Mouse (Mus musculus) liver (tissue): ENCODE measurements around the gene Smtnl2.

Experiments used
- DNase-seq: peaks from one replicate; pipeline ENCODE4 v3.0.0-alpha.2; 2020; ENCODE audit warnings: mixed read lengths

Smtnl2 gene

DNA sequence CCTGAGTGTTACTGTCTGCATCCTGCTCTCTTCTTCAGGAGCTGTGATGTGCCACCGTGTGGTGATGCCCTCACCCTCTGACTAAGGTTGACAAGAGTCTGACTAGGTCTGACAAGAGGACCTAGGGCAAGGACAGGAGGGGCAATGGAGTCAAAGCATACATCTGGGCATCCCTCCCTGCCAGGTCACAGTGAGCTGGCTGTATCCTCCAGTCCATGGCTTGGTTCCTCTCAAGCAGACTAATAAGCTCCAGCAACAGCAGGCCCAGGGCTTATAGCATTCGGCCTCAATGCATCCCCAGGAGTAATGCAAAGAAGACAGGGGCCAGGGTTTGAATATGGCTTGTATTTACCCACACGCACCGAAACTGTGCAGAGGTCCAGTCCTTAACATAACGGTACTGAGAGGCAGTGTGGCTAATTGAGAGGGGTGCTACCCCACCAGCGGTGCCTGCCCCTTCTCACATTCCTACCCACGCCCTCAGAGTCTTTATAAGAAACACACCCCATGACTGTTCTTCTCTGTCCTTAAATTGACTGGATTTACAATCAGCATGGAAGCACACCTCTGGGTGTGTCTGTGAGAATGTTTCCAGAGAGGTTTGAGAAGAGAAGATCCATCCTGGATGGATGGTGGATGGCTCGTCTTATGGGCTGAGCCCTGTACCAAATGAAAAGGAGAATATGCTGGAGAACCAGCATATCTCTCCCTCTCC, 13.5 kb downstream of the Smtnl2 start:
- DNase-seq, result no peak

DNA sequence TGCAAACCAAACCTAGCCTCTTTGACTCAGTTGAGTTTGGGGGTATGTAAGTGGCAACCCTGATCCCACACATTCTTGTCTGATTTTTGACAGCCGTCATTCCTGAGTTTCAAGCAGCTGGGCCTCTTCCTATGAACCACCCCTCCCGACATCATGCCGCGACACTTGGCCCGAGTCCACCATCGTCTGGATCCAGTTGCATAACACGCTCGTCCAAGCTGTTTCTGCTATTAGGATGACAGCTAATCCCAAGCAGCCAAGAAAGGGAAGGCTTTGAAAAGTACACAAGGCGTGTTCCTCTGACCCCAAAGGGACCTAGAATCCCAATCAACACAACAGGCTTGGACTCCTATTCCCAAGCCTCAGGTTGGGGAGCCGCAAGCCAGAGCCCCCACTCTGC, 14.4 kb downstream of the Smtnl2 start:
- DNase-seq, result no peak

DNA sequence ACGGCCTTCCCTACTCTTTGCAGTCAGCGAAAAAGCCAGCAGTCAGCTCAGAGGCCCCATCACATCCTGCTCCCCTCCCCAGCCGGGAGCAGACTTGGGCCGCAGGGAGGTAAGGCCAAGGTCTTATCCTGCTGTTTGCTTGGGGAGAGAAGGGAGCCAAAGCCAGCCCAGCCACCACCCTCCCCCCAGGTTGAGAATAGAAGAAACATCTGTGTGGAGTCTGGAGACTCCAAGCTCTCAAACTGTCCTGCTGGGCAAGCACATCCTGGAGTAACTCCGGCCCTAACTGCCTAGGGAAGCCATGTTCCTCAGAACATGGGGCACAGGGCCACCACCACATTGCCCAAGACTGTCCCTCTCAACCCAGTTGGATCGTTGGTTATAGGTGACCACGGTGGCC, 14.9 kb downstream of the Smtnl2 start:
- no peak for DNase-seq

DNA sequence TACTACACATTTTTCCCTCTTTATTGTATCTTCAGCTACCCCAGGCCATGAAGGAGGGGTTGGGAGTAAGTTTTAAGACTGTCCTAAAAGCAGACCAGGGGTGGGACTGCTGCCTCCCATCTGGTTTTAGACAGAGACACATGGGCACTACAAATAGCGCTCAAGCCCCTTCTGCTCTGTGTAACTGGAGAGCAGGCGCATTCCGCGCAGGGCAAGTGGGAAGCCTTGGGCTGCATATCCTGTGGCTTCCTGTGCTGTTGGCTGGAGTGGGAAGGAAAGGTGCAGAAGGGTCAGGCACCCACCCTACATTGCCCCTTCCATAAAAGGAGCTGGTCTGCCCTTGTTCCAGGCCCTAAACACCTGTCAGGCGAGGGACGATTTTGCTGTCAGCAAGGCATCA, 15.9 kb downstream of the Smtnl2 start:
- DNase-seq, result no peak

DNA sequence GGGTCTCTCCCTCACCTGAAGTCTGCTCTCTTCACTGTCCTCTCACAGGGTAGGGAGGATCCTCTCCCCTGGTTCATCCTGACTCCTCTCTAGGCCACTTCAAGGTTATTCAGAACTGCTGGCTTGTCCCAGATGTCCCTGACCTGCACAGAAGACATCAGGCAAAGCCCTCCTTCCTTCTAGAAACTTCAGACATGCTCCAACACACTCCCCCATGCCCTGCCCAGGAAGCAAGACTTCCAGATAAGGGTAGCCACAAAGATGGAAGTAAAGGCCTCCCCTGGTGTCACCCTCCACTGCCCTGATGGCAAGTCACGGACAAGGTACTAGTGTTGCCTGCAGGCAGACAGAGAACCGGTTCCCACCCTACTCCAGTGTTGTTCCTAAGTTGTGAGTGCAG, 16.8 kb downstream of the Smtnl2 start:
- no peak for DNase-seq

DNA sequence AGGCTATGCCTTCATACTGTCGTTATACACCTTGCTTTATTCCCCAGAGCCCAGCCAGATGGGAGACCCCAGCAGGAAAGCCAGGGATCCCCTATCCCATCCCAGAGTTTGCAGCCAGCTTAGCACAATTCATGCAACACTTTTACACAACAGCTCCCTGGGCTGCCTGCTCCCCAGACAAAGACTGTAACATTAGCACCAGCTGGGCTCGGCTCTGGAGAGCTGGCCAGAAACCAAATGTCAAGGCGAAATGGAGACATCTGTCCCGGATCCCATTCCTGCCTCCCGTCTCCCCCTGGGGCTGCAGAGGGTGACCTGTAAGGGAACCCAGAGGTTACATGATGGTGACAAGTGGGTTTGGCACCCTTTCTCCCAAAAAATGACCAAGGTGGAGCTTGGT, 17.8 kb downstream of the Smtnl2 start:
- no peak for DNase-seq

DNA sequence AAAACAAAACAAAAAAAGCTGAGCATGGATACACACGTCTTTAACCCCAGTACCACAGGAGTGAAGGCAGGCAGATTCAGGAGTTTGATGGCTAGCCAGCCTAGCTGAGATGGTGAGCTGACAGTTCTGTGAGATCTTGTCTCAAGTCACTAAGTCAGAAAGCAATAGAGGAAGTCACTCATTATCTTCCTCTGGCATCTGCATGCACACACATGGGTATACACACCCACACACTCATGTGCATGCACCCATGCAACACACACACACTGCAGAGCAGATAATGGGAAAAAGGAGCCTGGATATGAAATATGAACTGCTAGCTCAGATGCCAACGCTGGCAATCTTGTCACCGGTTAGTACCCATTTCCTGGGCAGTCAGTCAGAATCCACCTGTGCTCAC, 18.3 kb downstream of the Smtnl2 start:
- no peak for DNase-seq

DNA sequence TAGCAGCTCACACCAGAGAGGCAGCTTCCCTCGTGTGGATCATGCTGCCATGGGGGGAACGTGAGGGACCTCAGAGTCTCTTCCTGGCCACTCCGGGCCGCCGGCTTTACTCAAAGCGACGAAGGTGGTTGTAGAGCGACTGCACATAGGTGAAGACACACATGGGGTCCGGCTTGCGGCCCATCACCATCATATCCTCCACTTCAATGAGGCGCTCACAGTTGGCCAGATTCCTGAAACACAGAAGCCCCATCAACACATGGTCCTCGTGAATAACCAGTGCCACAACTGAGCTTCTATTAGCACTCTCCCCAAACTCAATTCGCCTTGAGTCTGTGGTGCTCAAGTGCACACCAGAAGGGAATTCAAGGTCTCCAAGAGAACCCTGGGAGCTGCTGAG, 20.3 kb downstream of the Smtnl2 start:
- no peak for DNase-seq

DNA sequence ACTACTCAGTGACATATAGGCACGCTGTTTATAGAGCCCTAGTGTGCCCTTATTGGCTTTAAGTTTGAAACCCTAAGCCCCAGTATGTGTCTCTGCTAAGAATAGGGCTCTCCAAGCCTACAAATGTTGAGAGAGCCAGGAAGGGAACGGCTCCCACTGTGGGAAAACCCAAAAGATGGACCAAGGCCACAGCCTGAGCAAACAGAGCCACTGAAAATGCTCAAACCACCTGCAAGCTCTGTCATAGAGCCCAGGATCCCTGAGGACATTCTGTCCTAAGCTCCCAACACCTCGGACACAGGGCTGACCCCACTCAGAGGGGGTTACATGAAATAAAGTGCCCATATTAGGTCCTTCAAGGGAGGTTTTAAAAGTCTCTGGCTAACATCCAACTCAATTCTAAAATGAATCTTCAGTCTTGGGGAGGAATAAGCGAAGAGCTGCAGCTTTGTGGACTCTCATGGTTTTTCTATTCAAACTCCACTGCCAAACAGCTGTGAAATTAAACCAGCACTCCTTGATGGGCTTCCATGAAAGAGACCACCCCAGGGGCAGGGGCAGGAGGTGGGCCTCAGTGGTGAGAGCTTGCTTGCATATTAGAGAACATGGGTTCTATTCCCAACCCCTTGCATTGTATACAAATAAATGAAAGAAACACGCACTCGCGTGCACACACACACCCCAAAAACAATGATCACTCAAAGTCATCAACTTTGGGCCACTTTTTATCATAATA, 21.9 kb downstream of the Smtnl2 start:
- DNase-seq, result no peak

DNA sequence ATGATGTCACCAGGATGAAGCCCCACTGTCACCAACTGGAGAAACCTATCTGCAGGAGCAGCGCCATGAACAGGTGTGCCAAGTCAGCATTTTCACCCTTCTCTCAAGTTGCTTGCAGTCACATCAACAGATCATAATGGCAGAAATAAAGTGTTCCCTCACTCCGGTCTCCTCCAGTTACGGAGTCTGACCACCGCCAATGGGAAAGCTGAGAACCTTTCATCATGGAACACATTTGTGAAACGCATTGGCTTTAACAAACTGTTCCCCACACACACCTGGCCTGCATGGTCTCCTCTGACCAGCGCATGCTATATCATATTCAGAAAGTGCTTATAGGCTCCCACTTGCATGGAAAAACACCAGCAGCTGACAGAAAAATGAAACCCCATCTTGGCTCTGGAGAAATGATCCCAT, 23.4 kb downstream of the Smtnl2 start:
- no peak for DNase-seq

DNA sequence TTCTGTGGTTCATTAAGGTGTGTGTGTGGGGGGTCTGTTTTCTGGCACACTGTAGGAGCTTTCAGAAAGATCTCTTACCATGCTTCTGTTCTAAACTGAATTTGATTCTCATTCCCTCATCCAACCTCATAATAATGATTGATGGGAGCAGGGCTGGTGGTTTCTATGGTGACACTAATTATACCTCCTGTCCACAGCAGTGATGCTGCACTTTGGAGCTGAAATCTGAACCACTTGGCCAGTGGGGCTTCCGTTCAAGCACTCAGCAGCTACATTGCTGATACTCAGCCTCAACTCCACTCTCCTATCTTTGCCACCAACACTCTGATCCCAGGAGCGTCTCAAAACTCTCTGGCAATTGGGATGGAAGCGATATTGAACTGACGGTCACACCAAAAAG, 32.2 kb downstream of the Smtnl2 start:
- no peak for DNase-seq

DNA sequence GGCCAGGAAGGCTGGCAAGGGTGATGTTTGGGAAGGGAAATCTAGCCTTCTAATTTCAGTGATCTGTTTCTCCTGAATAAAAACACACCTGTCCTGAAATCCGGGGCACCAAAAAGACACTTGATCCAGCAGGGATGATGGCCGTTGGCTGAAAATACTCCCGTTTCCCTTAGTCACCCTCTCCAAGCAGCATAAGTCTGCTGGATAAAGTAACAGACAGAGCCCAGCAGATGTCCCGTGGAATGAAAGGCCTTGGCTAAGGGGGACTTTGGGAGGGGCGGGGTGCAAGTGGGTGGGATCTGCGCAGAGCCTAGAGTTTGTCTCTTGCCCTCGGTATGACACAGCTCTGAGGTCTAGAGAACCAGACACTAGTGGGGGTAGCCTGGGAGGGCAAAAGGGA, 33.3 kb downstream of the Smtnl2 start:
- DNase-seq, result no peak

DNA sequence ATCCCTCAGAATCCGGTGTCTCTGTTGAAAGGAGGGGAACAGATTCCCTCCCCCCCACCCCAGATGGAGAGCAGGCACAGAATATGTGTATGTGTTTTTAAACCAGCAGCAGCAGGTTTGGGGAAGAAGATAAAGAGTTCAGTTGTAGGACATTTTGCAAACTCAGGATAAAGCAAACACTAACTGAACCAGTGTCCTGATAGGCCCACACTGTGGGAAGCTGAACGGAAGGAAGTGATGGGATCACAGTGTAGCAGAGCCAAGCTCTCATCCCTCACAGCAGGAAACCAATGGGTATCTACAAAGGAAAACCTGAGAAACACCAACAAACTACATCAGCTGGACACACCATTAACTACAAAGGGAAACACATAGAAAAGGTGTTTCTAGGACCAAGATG, 35.0 kb downstream of the Smtnl2 start:
- DNase-seq, result no peak

DNA sequence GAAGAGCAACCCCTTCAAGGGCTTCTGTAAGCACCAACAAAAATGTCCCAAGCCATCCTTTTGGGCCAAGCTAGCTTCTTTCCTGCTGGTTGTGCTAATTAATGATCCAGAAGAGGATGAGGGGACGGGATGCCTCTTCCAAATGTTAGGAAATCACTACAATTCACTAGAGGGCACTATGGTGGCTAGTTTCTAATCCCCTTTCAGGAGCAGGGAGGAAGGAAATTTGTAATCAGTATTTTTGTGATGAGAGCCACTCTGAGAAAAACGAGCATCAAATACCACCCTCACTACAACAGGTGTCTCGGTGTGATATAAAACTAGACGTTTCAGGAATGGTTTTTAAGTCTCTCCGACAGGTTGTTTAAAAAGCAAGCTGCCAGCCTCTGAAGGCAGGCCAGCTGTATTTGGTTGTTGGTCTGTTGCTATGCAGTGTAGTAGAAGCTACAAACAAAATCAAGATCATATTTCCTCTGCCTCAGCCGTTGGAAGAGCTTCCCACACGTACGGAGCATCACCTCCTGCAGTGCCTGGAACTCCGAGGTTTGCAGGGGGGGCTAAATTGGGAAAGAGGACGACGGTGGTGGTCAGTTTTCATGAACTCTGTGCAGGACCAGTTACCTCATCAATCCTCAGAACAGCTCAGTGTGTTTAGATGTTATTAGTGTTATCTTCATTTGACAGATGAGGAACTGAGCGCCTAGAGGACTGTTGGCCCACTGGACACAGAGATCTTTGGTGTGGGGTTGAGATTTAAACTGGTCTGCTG, 41.4 kb downstream of the Smtnl2 start:
- no peak for DNase-seq

DNA sequence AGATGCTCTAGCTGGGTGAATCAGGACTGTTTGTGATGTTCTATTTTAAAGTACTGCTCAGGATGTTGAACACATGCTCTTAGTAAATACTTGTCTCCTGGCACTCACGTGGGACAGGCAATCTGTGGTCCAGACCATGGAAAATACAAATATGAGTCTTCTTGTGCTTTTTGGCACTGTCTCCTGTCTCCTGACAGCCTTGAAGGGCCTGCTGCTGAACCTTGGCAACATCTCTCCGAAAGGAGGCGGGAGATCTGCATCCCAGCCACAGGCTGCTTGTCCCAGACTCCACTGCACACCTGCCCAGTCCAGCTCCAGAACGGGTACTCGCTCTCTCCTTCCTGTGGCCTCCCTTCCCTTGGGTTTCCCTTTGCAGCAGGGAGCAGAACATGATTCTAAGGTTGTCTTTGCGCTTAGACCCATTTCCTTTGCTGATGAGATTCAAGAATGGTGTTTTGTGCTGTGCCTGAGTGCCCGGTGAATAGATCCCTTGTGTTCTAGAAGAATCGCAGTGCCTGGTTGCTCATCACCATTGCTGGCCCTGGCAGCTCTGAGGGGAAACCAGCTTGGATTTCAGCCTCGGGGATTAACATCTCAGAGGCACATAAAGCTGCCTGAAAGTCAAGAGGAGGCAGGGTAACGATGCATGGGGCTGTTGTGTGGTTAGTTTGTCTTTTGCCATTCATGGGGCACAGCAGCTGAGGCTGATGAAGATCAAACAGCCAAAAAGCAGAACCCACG, 43.4 kb downstream of the Smtnl2 start:
- no peak for DNase-seq

DNA sequence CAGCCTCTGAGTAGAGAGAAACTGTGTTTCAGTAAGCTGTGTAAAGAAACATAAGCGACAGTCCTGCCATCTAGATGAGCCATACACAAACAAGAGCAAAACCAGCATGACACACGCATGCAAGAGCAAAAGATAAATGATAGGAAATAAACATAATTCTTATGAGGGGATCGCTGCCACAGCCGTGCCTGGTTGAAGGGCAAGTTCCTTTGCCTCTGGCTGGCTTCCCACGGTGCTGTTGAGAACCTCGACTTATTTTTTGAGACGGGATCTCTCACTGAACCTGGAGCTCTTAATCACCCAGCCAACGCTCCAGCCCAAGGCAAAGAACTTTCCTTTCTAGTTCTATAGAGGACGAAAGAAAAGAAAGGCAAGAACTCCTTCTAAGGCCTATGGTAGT, 45.4 kb downstream of the Smtnl2 start:
- DNase-seq, result no peak

DNA sequence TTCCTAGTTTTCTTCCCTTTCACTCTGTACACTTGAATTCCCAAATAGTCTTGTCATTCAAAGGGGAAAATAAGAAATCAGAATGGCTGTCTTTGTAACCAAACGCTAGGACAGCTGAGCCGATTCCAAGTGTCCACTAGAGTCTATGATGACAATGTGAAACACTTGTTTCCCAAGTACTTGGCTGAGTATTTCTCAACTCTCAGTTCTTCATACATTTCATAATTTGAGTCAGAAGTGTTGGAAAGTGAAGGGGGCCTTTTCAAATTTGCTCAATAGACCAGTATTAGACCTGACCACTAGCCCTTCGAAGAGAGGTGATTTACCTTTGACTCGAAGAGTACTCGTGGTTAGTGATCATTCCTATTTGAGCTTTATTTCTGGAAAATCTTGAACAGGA, 47.0 kb downstream of the Smtnl2 start:
- DNase-seq, result no peak

DNA sequence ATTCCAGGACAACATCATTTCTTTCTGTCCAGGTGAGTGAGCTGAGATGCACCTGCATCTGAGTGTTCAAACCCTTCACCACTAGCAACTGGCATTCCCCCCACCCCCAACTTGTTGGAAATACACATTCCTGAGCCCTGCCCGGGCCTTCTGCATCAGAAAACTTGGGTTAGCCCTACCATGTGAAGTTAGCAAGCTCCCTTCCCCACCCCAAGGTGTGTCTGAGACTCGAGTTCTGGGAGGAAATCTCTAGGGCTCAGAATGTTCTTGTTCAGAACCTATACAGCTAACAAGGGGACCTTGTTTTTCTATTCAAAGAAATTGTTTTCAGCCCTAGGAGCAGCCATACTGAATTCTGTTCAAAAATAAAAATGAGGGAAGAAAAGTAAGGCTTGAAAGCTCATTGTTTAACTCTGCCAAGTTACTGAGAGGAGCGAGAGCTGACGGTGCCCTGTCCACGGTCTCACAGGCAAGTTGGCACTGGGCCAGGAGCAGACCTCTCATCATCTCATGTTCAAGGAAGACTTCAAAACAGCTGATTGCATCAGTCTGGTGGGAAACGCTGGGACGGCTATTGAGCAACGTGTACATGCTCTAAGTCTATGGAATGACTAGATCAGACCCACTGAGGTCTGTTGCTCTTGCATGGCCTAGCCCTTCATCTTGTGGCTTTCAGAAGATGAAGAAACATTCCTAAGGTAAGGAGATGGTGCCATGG, 47.8 kb downstream of the Smtnl2 start:
- peak; percentile 14 for DNase-seq

DNA sequence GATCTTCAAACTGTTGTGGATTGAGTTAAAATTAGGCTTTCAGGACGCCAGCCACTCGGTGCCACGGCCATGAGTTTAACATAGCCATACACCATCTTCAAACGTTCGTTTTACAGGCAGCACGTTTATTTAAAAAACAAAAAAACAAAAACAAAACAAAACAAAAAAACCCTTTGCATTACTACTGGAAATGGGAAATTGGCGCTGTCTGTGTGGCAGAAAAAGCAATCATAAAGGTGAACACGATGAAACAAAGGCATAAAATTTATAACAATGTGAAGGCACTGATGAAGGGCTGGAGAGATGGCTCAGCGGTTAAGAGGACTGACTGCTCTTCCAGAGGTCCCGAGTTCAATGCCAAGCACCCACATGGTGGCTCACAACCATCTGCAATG, 49.2 kb downstream of the Smtnl2 start, which contains the start of gene Tekt1:
Gene Tekt1, minus strand, starts transcription at position 96 of the 395 bp plus-strand sequence.
- no peak for DNase-seq

DNA sequence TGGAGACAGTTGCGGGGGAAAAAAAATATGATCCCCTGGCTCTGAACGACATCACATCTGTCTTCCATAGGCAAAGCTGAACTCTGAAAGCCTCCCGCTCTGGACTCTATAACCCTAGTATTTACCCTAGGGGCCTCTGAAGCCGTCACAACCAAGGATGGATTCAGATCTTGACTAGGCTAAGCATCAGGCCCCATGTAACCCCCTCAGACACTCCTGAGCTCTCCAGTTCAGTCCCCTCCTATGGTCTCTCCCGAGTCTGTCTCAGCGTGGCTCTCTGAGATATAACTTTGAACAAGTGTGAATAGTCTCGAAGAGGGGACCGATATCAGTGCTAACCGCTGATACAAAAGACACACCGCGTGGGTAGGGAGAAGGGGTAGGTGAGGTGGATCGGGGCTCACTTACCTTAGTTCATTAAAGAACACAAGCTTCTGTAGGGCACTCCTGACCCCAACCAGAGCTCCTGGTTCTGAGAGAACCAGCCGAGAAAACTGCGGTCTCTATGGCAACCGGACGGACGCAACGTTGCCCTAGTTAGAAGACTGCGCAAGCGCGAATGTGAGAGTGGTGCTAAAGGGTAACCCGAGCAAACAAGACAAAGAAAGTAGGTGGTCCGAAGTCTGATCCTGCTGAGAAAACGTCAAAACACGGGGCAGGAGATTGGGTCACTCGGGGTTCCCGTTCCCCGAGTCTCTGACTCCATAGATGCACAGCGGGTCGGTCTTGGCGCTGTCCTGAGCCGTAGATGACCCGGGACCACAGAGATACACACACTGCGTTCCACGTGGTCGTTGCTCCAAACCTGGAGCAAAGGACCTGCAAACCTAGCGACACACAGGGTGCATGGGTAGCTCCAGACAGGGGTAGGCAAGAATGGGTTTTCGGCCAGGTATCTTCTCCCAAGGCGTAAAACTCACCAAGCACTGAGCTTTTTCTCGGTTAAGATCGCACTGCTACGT, 49.8 kb downstream of the Smtnl2 start:
- peak; percentile 54 for DNase-seq
